Mouse (Mus musculus) lung, adult 2 months (tissue): Measurements from ENCODE around the gene Tuba4a.

Source experiments
- CTCF ChIP-seq: fragments of 200-500 bp; IDR thresholded peaks from 2 replicates; pipeline ENCODE4 v1.5.1; 2011; ENCODE audit warnings: mild to moderate bottlenecking, low read length, control low read depth; ENCODE audit not compliant: insufficient read depth
- POLR2A ChIP-seq: fragments of 200-500 bp; IDR thresholded peaks from 2 replicates; pipeline ENCODE4 v1.6.1; 2011; ENCODE audit warnings: low read depth, mild to moderate bottlenecking, control low read depth, low read length, borderline replicate concordance; ENCODE audit errors: extremely low read depth

GRCm38 (mm10) chr1:75221538-75221937, 1.9 kb upstream of the Tuba4a start:
- TF ChIP-seq CTCF (no peak), POLR2A (no peak)
